Mouse (Mus musculus) heart, postnatal 0 days (tissue): ENCODE results near the gene Atp23.

Experiments
- CTCF ChIP-seq: IDR thresholded peaks from 2 replicates; pipeline ENCODE4 v1.5.1; 2016; ENCODE audit warnings: antibody characterized with exemption, control low read depth, low read depth
- EP300 ChIP-seq: IDR thresholded peaks from 2 replicates; pipeline ENCODE4 v1.6.1; 2016; ENCODE audit warnings: antibody characterized with exemption, low read depth

DNA sequence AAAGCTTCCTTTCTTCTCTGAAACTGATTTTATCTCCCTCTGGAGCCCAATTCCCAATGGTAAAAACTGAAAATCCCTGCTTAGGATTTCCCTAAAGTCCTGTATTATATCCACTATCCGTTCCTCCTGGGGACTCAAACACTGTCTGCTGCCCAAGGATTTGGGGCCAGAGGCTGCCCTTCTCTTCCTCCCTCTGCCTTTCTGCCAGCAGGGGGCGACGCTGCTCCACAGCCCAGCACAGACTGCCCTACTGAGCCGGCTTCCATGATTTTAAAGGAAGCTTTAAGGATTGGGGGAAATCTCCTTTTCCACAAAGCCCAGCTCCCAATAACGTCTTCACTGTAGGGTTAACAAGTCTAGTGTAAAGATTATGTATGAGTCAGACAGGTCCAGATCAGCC, 68.1 kb downstream of the Atp23 start:
- TF ChIP-seq CTCF, result peak; percentile 41
- no peak for TF ChIP-seq EP300
